ENCODE assay signal across 8 mouse cellular contexts in the genomic region with DNA sequence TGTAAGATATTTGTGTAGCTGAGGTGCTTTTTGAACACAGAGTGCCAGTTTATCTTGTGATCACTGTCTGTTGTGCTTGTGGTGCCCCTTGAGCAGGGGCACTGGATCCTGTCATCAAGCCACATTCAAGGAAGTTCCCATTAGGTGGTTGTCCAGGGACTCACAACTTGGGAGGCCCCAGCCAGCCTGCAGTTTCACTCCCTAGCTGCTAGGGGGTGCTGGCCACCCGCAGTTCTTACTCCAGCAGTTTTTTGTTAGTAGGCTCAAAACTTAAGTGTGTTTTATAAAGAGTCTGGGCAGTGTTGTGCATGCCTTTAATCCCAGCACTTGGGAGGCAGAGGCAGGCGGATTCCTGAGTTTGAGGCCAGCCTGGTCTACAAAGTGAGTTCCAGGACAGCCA. TPM values are rescaled to one million over a fixed set of nuclear protein-coding genes. Genes with fewer than 3 reads are reported as not detected.
DNase-seq lines count a peak whose midpoint lies in the region; ATAC-seq lines count a peak whose summit lies in the region.
"Had no signal": no experiment of that assay in that cellular context is flagged by ENCODE, and none has a peak within 500 bp of the region (broad histone marks: within the 10 kb centered on the region; RNA-seq: fewer than 3 reads in every experiment).

No protein-coding gene starts in this region.

- H3K36me3 ChIP-seq in neural tube, embryonic 11.5 days (ENCODE audit: control insufficient read depth, insufficient read depth, low read length) = no peaks in the 10 kb centered on the region

- H3K27me3 ChIP-seq in neural tube, embryonic 11.5 days (ENCODE audit: control insufficient read depth, insufficient read depth, low read length) = no peaks in the 10 kb centered on the region
- H3K27me3 ChIP-seq: midbrain, embryonic 12.5 days had no signal

- H3K4me3 ChIP-seq in neural tube, embryonic 11.5 days (ENCODE audit: low read depth, low read length) = no peak overlapping the region
- H3K4me3 ChIP-seq: midbrain, embryonic 12.5 days had no signal

- H3K27ac ChIP-seq in neural tube, embryonic 11.5 days (ENCODE audit: low read depth, low read length) = no peak overlapping the region
- H3K27ac ChIP-seq: midbrain, embryonic 12.5 days had no signal

- no peaks in the 10 kb centered on the region for H3K4me1 ChIP-seq in neural tube, embryonic 11.5 days (ENCODE audit: control insufficient read depth, insufficient read depth, low read length)
- H3K4me1 ChIP-seq: midbrain, embryonic 12.5 days had no signal

- H3K4me2 ChIP-seq in neural tube, embryonic 11.5 days (ENCODE audit: low read depth) = no peak overlapping the region
- H3K4me2 ChIP-seq: midbrain, embryonic 12.5 days had no signal

- no peak overlapping the region for H3K9ac ChIP-seq in neural tube, embryonic 11.5 days (ENCODE audit: low read length)
- H3K9ac ChIP-seq: midbrain, embryonic 12.5 days had no signal

- H3K9me3 ChIP-seq in neural tube, embryonic 11.5 days (ENCODE audit: control insufficient read depth, low read length) = no peaks in the 10 kb centered on the region
- H3K9me3 ChIP-seq: midbrain, embryonic 12.5 days had no signal

- no peak for ATAC-seq in neural tube, embryonic 11.5 days (ENCODE audit: insufficient read depth, low FRiP score, low TSS enrichment)
- ATAC-seq in cerebellum, adult (ENCODE audit: insufficient number of reproducible peaks, low FRiP score, low TSS enrichment) = no peak

- 59% methylated on average over 2 of the region's 2 CpGs for WGBS in neural tube, embryonic 11.5 days

- peak; percentile 20 for DNase-seq in neural tube, embryonic 11.5 days (ENCODE audit: low spot score)
- DNase-seq in neural tube, embryonic 10.5 days (ENCODE audit: extremely low spot score, low spot score) = no peak
- peak; percentile 53 for DNase-seq in adrenal gland, postnatal 14 days
- peak; percentile 33 to 61 for DNase-seq in kidney, postnatal 36 days
- DNase-seq in spleen, postnatal 4 days (ENCODE audit: low spot score in 2 of 2) = peak; percentile 28 to 74
- no peak for DNase-seq in ovary, postnatal 14 days (ENCODE audit: low spot score)

RNA-seq across cellular contexts. Expression of a gene that starts 13.3 kb away (rescaled TPM):
- 24.1 TPM in 2 replicates for polyA plus RNA-seq in neural tube, embryonic 11.5 days (2014; fragmentation: Nextera tagmentation; extraction: Ambion mirVana)
- 16.5 and 19.3 TPM in 2 replicates for total RNA-seq in adrenal gland, postnatal 14 days (2021)

RNA-seq across cellular contexts. Expression of a gene that starts 32.5 kb away (rescaled TPM):
- polyA plus RNA-seq in neural tube, embryonic 11.5 days (2014; fragmentation: Nextera tagmentation; extraction: Ambion mirVana) = 2.6 and 3.3 TPM in 2 replicates
- 2.1 TPM in 1 of 2 replicates, not detected in the other for total RNA-seq in adrenal gland, postnatal 14 days (2021)

RNA-seq across cellular contexts. Expression of a gene that starts 45.2 kb away (rescaled TPM):
- polyA plus RNA-seq in neural tube, embryonic 11.5 days (2014; fragmentation: Nextera tagmentation; extraction: Ambion mirVana) = 0.99 and 1.2 TPM in 2 replicates
- total RNA-seq in adrenal gland, postnatal 14 days (2021) = 0.93 TPM in 1 of 2 replicates, not detected in the other

RNA-seq across cellular contexts. Expression of a gene that starts 45.7 kb away (rescaled TPM):
- polyA plus RNA-seq in neural tube, embryonic 11.5 days (2014; fragmentation: Nextera tagmentation; extraction: Ambion mirVana) = 0.34 and 0.41 TPM in 2 replicates
- not detected in 2 replicates for total RNA-seq in adrenal gland, postnatal 14 days (2021)

Comparison
In these comparisons a context has a peak if more than half of its experiments do, and no peak if none do; other contexts are left out.
1. DNase-seq: peak in neural tube, embryonic 11.5 days (single experiment), adrenal gland, postnatal 14 days (single experiment), kidney, postnatal 36 days (2 of 2) and spleen, postnatal 4 days (2 of 2); none in neural tube, embryonic 10.5 days (single experiment) and ovary, postnatal 14 days (single experiment).